In the genomic region with DNA sequence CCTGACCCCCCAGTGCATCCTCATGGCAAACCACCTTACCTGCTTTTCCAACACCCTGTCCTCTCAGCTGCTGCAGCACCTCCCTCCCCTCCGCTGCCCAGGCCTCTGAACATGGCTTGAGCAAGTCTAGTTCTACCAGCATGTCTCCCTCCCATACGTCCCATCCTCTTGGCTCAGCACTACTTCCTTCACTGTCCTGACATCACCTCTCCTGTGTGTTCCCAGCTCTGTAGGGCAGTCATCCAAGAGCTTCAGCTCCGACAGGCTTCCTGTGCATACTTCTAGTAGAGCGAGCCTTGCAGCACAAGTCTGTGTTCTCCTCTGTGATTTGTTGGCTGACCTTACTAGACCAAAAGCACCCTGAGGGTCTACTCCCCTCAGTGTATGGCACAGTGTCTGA, we compare ENCODE assay signal across 9 mouse cellular contexts. TPM values are rescaled to one million over a fixed set of nuclear protein-coding genes. Genes with fewer than 3 reads are reported as not detected.
DNase-seq lines count a peak whose midpoint lies in the region; ATAC-seq lines count a peak whose summit lies in the region.
"Had no signal": no experiment of that assay in that cellular context is flagged by ENCODE, and none has a peak within 500 bp of the region (broad histone marks: within the 10 kb centered on the region; RNA-seq: fewer than 3 reads in every experiment).

No protein-coding gene starts in this region.

- H3K4me3 ChIP-seq in kidney, embryonic 16.5 days (ENCODE audit: low read length) = no peak overlapping the region

- H3K4me1 ChIP-seq in kidney, embryonic 16.5 days (ENCODE audit: insufficient read depth, low read length) = peaks cover 22% of the 10 kb centered on the region

- WGBS in kidney, embryonic 16.5 days = 65% methylated on average over 4 of the region's 4 CpGs

- no peaks in the 10 kb centered on the region for H3K9me3 ChIP-seq in kidney, embryonic 16.5 days (ENCODE audit: low read length)

- H3K36me3 ChIP-seq in kidney, embryonic 16.5 days (ENCODE audit: insufficient read depth, low read length) = peaks cover 39% of the 10 kb centered on the region

- peak; percentile 42 for DNase-seq in left cerebral cortex, adult 11 months (ENCODE audit: low spot score)
- DNase-seq in left cerebral cortex, postnatal 4 days = no peak
- DNase-seq in frontal cortex, postnatal 36 days (ENCODE audit: low spot score in 2 of 2) = peak; percentile 44 to 75
- DNase-seq in right cerebral cortex, postnatal 25 days = peak; percentile 39
- no peak for DNase-seq in embryo, embryonic 9.5 days (ENCODE audit: extremely low spot score)
- DNase-seq in urinary bladder, postnatal 10 days (ENCODE audit: low spot score) = no peak
- DNase-seq in urinary bladder, adult 2 months (ENCODE audit: low spot score) = no peak

- ATAC-seq in kidney, embryonic 16.5 days (ENCODE audit: low FRiP score, low TSS enrichment) = no peak

- no peaks in the 10 kb centered on the region for H3K27me3 ChIP-seq in kidney, embryonic 16.5 days (ENCODE audit: insufficient read depth, low read length)

- no peak overlapping the region for H3K9ac ChIP-seq in kidney, embryonic 16.5 days (replicated peaks; ENCODE audit: low read length)
- H3K9ac ChIP-seq: liver, embryonic 14.5 days had no signal

- no peak overlapping the region for H3K4me2 ChIP-seq in kidney, embryonic 16.5 days (replicated peaks; ENCODE audit: low read depth, low read length)

- peak overlapping the region; percentile 90 for H3K27ac ChIP-seq in kidney, embryonic 16.5 days (ENCODE audit: low read length)
- H3K27ac ChIP-seq: liver, embryonic 14.5 days had no signal

- intact Hi-C loops in left cerebral cortex, postnatal 4 days (cut with DNase I) = no loop called here

RNA-seq across cellular contexts. Expression of a gene that starts 27.6 kb away (rescaled TPM):
- not detected for total RNA-seq in left cerebral cortex, postnatal 4 days (2021)
- polyA plus RNA-seq in kidney, embryonic 16.5 days (2015; fragmentation: Nextera tagmentation; extraction: Ambion mirVana) = 10.6 and 12.1 TPM in 2 replicates
- 55.0 and 72.3 TPM in 2 replicates for polyA plus RNA-seq in urinary bladder, adult 2 months (2012; rRNA removed)

Comparison
In these comparisons a context has a peak if more than half of its experiments do, and no peak if none do; other contexts are left out.
1. DNase-seq: peak in left cerebral cortex, adult 11 months (single experiment), frontal cortex, postnatal 36 days (2 of 2) and right cerebral cortex, postnatal 25 days (single experiment); none in left cerebral cortex, postnatal 4 days (single experiment), embryo, embryonic 9.5 days (single experiment), urinary bladder, postnatal 10 days (single experiment) and urinary bladder, adult 2 months (single experiment).